Mouse (Mus musculus): ENCODE measurements around the gene Map2k5. TPM values are rescaled to one million over a fixed set of nuclear protein-coding genes. Genes with fewer than 3 reads are reported as not detected.
A peak's percentile ranks its signal among the peaks of the same experiment; 100 is the strongest.

Gene Map2k5
- polyA plus RNA-seq, 1 experiment from 2014 or later = 35.4 TPM

- Histone ChIP-seq H3K4me2 (ENCODE audit: low read depth, low read length) (no peak overlapping the region), H3K27ac (replicated peaks; ENCODE audit: low read depth, low read length) (no peak overlapping the region), H3K9me3 (replicated peaks; ENCODE audit: control insufficient read depth, low read length) (no peaks in the 10 kb centered on the region), H3K27me3 (ENCODE audit: control insufficient read depth, insufficient read depth, low read length) (no peaks in the 10 kb centered on the region), H3K4me1 (ENCODE audit: control insufficient read depth, insufficient read depth, low read length) (no peaks in the 10 kb centered on the region), H3K4me3 (ENCODE audit: low read depth, low read length) (no peak overlapping the region), H3K36me3 (replicated peaks; ENCODE audit: control insufficient read depth, insufficient read depth, low read depth, low read length) (no peaks in the 10 kb centered on the region), H3K9ac (replicated peaks; ENCODE audit: low read length) (no peak overlapping the region)
- 87% methylated on average over 4 of the region's 4 CpGs for WGBS
- no peak for DNase-seq (ENCODE audit: low spot score)
- no peak for ATAC-seq (replicated peaks; ENCODE audit: insufficient number of reproducible peaks, low FRiP score, low TSS enrichment, low read depth)
These were observed 89.0 kb downstream of the Map2k5 start for GRCm38 (mm10) chr9:63288676-63289075.

DNA sequence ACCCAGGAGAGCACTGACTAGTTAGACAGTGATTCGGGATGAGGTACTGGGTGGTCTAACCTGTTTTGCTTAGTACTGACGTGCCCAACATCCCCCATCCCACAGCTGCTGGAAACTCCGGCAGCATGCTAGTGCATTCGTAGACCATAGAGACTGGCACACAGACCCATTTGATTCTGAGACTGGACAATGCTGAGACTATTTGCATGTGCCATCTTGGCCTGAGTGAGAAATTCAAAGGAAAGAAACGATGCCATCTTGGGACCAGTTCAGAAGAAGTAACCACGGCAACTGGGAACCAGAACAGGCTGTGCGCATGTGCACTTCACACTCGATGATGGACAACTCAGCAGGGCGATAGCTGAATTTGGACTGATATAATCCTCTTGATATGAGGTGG, 93.3 kb downstream of the Map2k5 start:
- ATAC-seq (replicated peaks; ENCODE audit: insufficient number of reproducible peaks, low FRiP score, low TSS enrichment, low read depth) = no peak
- no peaks in the 10 kb centered on the region for H3K27me3 ChIP-seq (ENCODE audit: control insufficient read depth, insufficient read depth, low read length)
- H3K9ac ChIP-seq (replicated peaks; ENCODE audit: low read length) = no peak overlapping the region
- no peak overlapping the region for H3K4me2 ChIP-seq (ENCODE audit: low read depth, low read length)
- 90% methylated on average over 9 of the region's 9 CpGs for WGBS
- H3K4me1 ChIP-seq (ENCODE audit: control insufficient read depth, insufficient read depth, low read length) = no peaks in the 10 kb centered on the region
- no peak for DNase-seq (ENCODE audit: low spot score)
- no peak overlapping the region for H3K27ac ChIP-seq (replicated peaks; ENCODE audit: low read depth, low read length)
- no peaks in the 10 kb centered on the region for H3K36me3 ChIP-seq (replicated peaks; ENCODE audit: control insufficient read depth, insufficient read depth, low read depth, low read length)
- H3K4me3 ChIP-seq (ENCODE audit: low read depth, low read length) = no peak overlapping the region
- no peaks in the 10 kb centered on the region for H3K9me3 ChIP-seq (replicated peaks; ENCODE audit: control insufficient read depth, low read length)

DNA sequence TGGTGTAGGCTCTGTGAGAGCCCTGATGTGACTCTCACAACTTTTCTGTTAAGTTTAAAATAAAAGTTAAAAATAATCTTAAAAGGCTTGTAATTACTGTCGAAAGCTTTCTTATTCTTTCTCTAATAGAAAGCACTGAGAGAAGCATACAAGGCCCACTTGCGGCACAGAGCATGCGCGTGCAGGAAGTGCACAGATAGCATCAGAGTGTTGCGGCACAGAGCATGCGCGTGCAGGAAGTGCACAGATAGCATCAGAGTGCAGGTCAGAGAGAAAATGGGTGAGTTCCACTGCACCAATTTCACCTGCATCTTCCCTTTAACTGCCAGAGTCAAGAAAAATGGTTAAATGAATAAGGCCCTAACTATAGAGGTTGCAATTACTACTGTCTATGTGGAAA, 95.7 kb downstream of the Map2k5 start:
- Histone ChIP-seq H3K4me2 (ENCODE audit: low read depth, low read length) (no peak overlapping the region), H3K27ac (replicated peaks; ENCODE audit: low read depth, low read length) (no peak overlapping the region), H3K9me3 (replicated peaks; ENCODE audit: control insufficient read depth, low read length) (no peaks in the 10 kb centered on the region), H3K4me3 (ENCODE audit: low read depth, low read length) (no peak overlapping the region), H3K9ac (replicated peaks; ENCODE audit: low read length) (no peak overlapping the region), H3K4me1 (ENCODE audit: control insufficient read depth, insufficient read depth, low read length) (no peaks in the 10 kb centered on the region), H3K27me3 (ENCODE audit: control insufficient read depth, insufficient read depth, low read length) (no peaks in the 10 kb centered on the region), H3K36me3 (replicated peaks; ENCODE audit: control insufficient read depth, insufficient read depth, low read depth, low read length) (no peaks in the 10 kb centered on the region)
- ATAC-seq (replicated peaks; ENCODE audit: insufficient number of reproducible peaks, low FRiP score, low TSS enrichment, low read depth) (no peak), DNase-seq (ENCODE audit: low spot score) (no peak)
- WGBS = 98% methylated on average over 7 of the region's 7 CpGs

- H3K9me3 ChIP-seq (replicated peaks; ENCODE audit: control insufficient read depth, low read length) = no peaks in the 10 kb centered on the region
- 91% methylated on average over 2 of the region's 2 CpGs for WGBS
- H3K27ac ChIP-seq (replicated peaks; ENCODE audit: low read depth, low read length) = no peak overlapping the region
- H3K36me3 ChIP-seq (replicated peaks; ENCODE audit: control insufficient read depth, insufficient read depth, low read depth, low read length) = no peaks in the 10 kb centered on the region
- H3K4me2 ChIP-seq (ENCODE audit: low read depth, low read length) = no peak overlapping the region
- no peaks in the 10 kb centered on the region for H3K27me3 ChIP-seq (ENCODE audit: control insufficient read depth, insufficient read depth, low read length)
- no peak for ATAC-seq (replicated peaks; ENCODE audit: insufficient number of reproducible peaks, low FRiP score, low TSS enrichment, low read depth)
- no peak overlapping the region for H3K9ac ChIP-seq (replicated peaks; ENCODE audit: low read length)
- H3K4me1 ChIP-seq (ENCODE audit: control insufficient read depth, insufficient read depth, low read length) = no peaks in the 10 kb centered on the region
- DNase-seq (ENCODE audit: low spot score) = no peak
- H3K4me3 ChIP-seq (ENCODE audit: low read depth, low read length) = no peak overlapping the region
These were observed 96.6 kb downstream of the Map2k5 start for GRCm38 (mm10) chr9:63281086-63281485.

GRCm38 (mm10) chr9:63273781-63274180, 103.9 kb downstream of the Map2k5 start:
- Histone ChIP-seq H3K4me3 (ENCODE audit: low read depth, low read length) (no peak overlapping the region), H3K27ac (replicated peaks; ENCODE audit: low read depth, low read length) (no peak overlapping the region), H3K9ac (replicated peaks; ENCODE audit: low read length) (no peak overlapping the region), H3K27me3 (ENCODE audit: control insufficient read depth, insufficient read depth, low read length) (no peaks in the 10 kb centered on the region), H3K9me3 (replicated peaks; ENCODE audit: control insufficient read depth, low read length) (no peaks in the 10 kb centered on the region), H3K4me2 (ENCODE audit: low read depth, low read length) (no peak overlapping the region), H3K36me3 (replicated peaks; ENCODE audit: control insufficient read depth, insufficient read depth, low read depth, low read length) (no peaks in the 10 kb centered on the region), H3K4me1 (ENCODE audit: control insufficient read depth, insufficient read depth, low read length) (no peaks in the 10 kb centered on the region; the same call in 1 of the 2 replicates)
- ATAC-seq (replicated peaks; ENCODE audit: insufficient number of reproducible peaks, low FRiP score, low TSS enrichment, low read depth) = no peak
- no peak for DNase-seq (ENCODE audit: low spot score)
- WGBS = 79% methylated on average over 6 of the region's 6 CpGs

DNA sequence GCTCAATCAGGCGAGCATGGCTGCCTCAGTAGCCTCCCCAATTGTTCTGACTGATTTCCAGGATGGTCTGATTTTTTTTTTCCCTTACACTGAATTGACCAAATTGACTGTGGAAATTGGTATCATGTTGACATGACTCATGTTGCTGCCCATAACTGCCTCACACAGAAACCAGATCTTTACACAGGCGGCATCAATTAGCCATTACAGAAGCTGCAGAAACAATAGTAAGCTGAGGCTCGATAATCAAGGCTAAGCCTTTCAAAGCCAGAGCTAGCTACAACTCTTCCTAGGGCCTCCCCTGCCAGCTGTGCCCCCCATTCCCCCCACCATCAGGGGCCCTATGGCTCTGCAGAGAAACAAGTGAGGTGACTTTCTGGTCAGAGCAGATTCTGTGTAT, 107.9 kb downstream of the Map2k5 start:
- DNase-seq (ENCODE audit: low spot score) (peak; percentile 73), ATAC-seq (replicated peaks; ENCODE audit: insufficient number of reproducible peaks, low FRiP score, low TSS enrichment, low read depth) (no peak)
- no peaks in the 10 kb centered on the region for H3K9me3 ChIP-seq (replicated peaks; ENCODE audit: control insufficient read depth, low read length)
- H3K4me1 ChIP-seq (ENCODE audit: control insufficient read depth, insufficient read depth, low read length) = no peaks in the 10 kb centered on the region; the same call in 1 of the 2 replicates
- no peak overlapping the region for H3K27ac ChIP-seq (replicated peaks; ENCODE audit: low read depth, low read length)
- no peak overlapping the region for H3K9ac ChIP-seq (replicated peaks; ENCODE audit: low read length)
- H3K27me3 ChIP-seq (ENCODE audit: control insufficient read depth, insufficient read depth, low read length) = no peaks in the 10 kb centered on the region
- WGBS = 27% methylated on average over 3 of the region's 3 CpGs
- H3K36me3 ChIP-seq (replicated peaks; ENCODE audit: control insufficient read depth, insufficient read depth, low read depth, low read length) = no peaks in the 10 kb centered on the region
- no peak overlapping the region for H3K4me2 ChIP-seq (ENCODE audit: low read depth, low read length)
- H3K4me3 ChIP-seq (ENCODE audit: low read depth, low read length) = no peak overlapping the region

DNA sequence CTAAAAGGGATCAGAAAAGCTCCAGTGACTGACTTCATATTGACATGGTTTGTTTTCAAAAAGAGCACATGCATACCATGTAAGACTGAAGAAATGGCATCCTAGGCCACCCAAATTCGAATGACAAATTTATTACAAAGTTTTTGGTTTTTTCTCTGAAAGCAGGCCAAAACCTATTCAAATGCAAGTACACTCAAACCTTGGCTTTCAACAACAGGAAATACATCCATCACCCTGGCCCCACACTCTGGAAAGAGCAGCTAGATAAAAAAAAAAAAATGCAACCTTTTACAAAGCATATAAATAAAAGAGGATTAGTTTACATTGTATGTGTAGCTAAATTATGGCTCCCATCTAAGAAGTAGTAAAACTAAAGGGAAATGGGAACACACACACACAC, 114.5 kb downstream of the Map2k5 start:
- Histone ChIP-seq H3K36me3 (replicated peaks; ENCODE audit: control insufficient read depth, insufficient read depth, low read depth, low read length) (no peaks in the 10 kb centered on the region), H3K27me3 (ENCODE audit: control insufficient read depth, insufficient read depth, low read length) (no peaks in the 10 kb centered on the region), H3K9me3 (replicated peaks; ENCODE audit: control insufficient read depth, low read length) (no peaks in the 10 kb centered on the region), H3K4me1 (ENCODE audit: control insufficient read depth, insufficient read depth, low read length) (no peaks in the 10 kb centered on the region), H3K4me3 (ENCODE audit: low read depth, low read length) (no peak overlapping the region), H3K27ac (replicated peaks; ENCODE audit: low read depth, low read length) (no peak overlapping the region), H3K9ac (replicated peaks; ENCODE audit: low read length) (no peak overlapping the region), H3K4me2 (ENCODE audit: low read depth, low read length) (no peak overlapping the region)
- DNase-seq (ENCODE audit: low spot score) (no peak), ATAC-seq (replicated peaks; ENCODE audit: insufficient number of reproducible peaks, low FRiP score, low TSS enrichment, low read depth) (no peak)
- WGBS = 90% methylated on average over 1 of the region's 1 CpGs

- Histone ChIP-seq H3K27ac (replicated peaks; ENCODE audit: low read depth, low read length) (no peak overlapping the region), H3K4me3 (ENCODE audit: low read depth, low read length) (no peak overlapping the region), H3K27me3 (ENCODE audit: control insufficient read depth, insufficient read depth, low read length) (no peaks in the 10 kb centered on the region), H3K4me1 (ENCODE audit: control insufficient read depth, insufficient read depth, low read length) (no peaks in the 10 kb centered on the region), H3K9ac (replicated peaks; ENCODE audit: low read length) (no peak overlapping the region), H3K9me3 (replicated peaks; ENCODE audit: control insufficient read depth, low read length) (no peaks in the 10 kb centered on the region), H3K36me3 (replicated peaks; ENCODE audit: control insufficient read depth, insufficient read depth, low read depth, low read length) (no peaks in the 10 kb centered on the region), H3K4me2 (ENCODE audit: low read depth, low read length) (no peak overlapping the region)
- 80% methylated on average over 3 of the region's 3 CpGs for WGBS
- DNase-seq (ENCODE audit: low spot score) = no peak
- no peak for ATAC-seq (replicated peaks; ENCODE audit: insufficient number of reproducible peaks, low FRiP score, low TSS enrichment, low read depth)
These were observed 118.9 kb downstream of the Map2k5 start for GRCm38 (mm10) chr9:63258768-63259167.
